Mouse (Mus musculus): ENCODE data around the gene Iqce.

GRCm38 (mm10) chr5:140682113-140682512, 20.1 kb downstream of the Iqce start:
- no peak for TF ChIP-seq CTCF (IDR thresholded peaks at IDR 0.05; ENCODE audit: borderline replicate concordance, insufficient read depth, low read length)
- no peak for TF ChIP-seq POLR2A (IDR thresholded peaks at IDR 0.05; ENCODE audit: low read depth, low read length)

All from embryonic fibroblast, embryonic 13.5 days (primary cell).